Mouse (Mus musculus) myocyte (in vitro differentiated cells): ENCODE results near the gene Epb41l4b. TPM values are rescaled to one million over a fixed set of nuclear protein-coding genes. Genes with fewer than 3 reads are reported as not detected.

Experiments
- H3K27me3 ChIP-seq: one replicate; pipeline ENCODE4 v1.6.1; 2011; ENCODE audit not compliant: control insufficient read depth, insufficient read depth, insufficient read length
- H3K36me3 ChIP-seq: one replicate; pipeline ENCODE4 v1.6.1; 2011; ENCODE audit not compliant: control insufficient read depth, insufficient read depth
- H3K4me2 ChIP-seq: one replicate; pipeline ENCODE4 v1.6.1; 2011; ENCODE audit warnings: low read depth, control low read depth
- H3K4me3 ChIP-seq: one replicate; pipeline ENCODE4 v1.5.1; 2011; ENCODE audit warnings: mild to moderate bottlenecking, control low read depth, moderate library complexity
- H3K79me2 ChIP-seq: one replicate; pipeline ENCODE4 v1.6.1; 2011; ENCODE audit not compliant: control insufficient read depth, insufficient read depth
- H3ac ChIP-seq: one replicate; pipeline ENCODE4 v1.6.1; 2011; ENCODE audit not compliant: control insufficient read depth, insufficient read length
- CEBPB ChIP-seq: IDR thresholded peaks from 2 replicates; pipeline ENCODE4 v1.6.1; 2011; ENCODE audit warnings: mild to moderate bottlenecking, moderate library complexity; ENCODE audit not compliant: poor library complexity, insufficient read depth, severe bottlenecking
- E2F4 ChIP-seq: IDR thresholded peaks from one replicate; pipeline ENCODE4 v1.6.1; 2011; ENCODE audit warnings: mild to moderate bottlenecking, control low read depth, moderate library complexity; ENCODE audit not compliant: insufficient read depth
- MAX ChIP-seq: IDR thresholded peaks from one replicate; pipeline ENCODE4 v1.6.1; 2011; ENCODE audit warnings: low read depth, mild to moderate bottlenecking, control low read depth
- MYOD1 ChIP-seq, 3 experiments: IDR thresholded peaks; one replicate each; pipeline ENCODE4 v1.6.1; 2011; ENCODE audit warnings: control low read depth in 2 of 3, low read depth in 2 of 3, mild to moderate bottlenecking in 2 of 3, moderate library complexity in 1 of 3; ENCODE audit not compliant: insufficient read length in 2 of 3, control insufficient read depth in 1 of 3
- MYOG ChIP-seq, 3 experiments: IDR thresholded peaks; one replicate each; pipeline ENCODE4 v1.6.1; 2011; ENCODE audit warnings: control low read depth in 2 of 3, low read depth in 2 of 3, mild to moderate bottlenecking in 2 of 3; ENCODE audit not compliant: insufficient read length in 2 of 3, control insufficient read depth in 1 of 3, insufficient read depth in 1 of 3
- POLR2A ChIP-seq: IDR thresholded peaks from one replicate; pipeline ENCODE4 v1.6.1; 2011; ENCODE audit warnings: low read depth, mild to moderate bottlenecking, control low read depth, moderate library complexity; ENCODE audit not compliant: insufficient read length
- POLR2AphosphoS2 ChIP-seq: IDR thresholded peaks from one replicate; pipeline ENCODE4 v1.6.1; 2011; ENCODE audit warnings: low read depth, control low read depth; ENCODE audit not compliant: insufficient read length
- REST ChIP-seq: IDR thresholded peaks from one replicate; pipeline ENCODE4 v1.6.1; 2011; ENCODE audit warnings: mild to moderate bottlenecking, control low read depth, moderate library complexity; ENCODE audit not compliant: insufficient read depth, insufficient read length
- SRF ChIP-seq: IDR thresholded peaks from one replicate; pipeline ENCODE4 v1.6.1; 2011; ENCODE audit warnings: low read depth; ENCODE audit not compliant: control insufficient read depth, insufficient read length
- TCF12 ChIP-seq: IDR thresholded peaks from one replicate; pipeline ENCODE4 v1.6.1; 2011; ENCODE audit warnings: mild to moderate bottlenecking, control low read depth; ENCODE audit not compliant: poor library complexity, insufficient read depth, severe bottlenecking
- TCF3 ChIP-seq: IDR thresholded peaks from one replicate; pipeline ENCODE4 v1.6.1; 2011; ENCODE audit warnings: low read depth, control low read depth; ENCODE audit not compliant: insufficient read length
- USF1 ChIP-seq: IDR thresholded peaks from one replicate; pipeline ENCODE4 v1.6.1; 2011; ENCODE audit warnings: low read depth, mild to moderate bottlenecking, control low read depth, moderate library complexity
- polyA plus RNA-seq: library from polyadenylated mRNA; unstranded; fragments of >200 nt; fragmentation: generic; extraction: Trizol; gene quantifications from one replicate; pipeline ENCODE4 v1.2.1, GENCODE M21; 2012; ENCODE audit warnings: missing spikeins

Epb41l4b gene
- polyA plus RNA-seq, 1 experiment: 0.31 TPM

GRCm38 (mm10) chr4:57137371-57138092, 5.7 kb downstream of the Epb41l4b start:
- Histone ChIP-seq H3K4me3 (no peak overlapping the region), H3ac (no peak overlapping the region), H3K27me3 (peaks cover 38% of the 10 kb centered on the region), H3K79me2 (no peaks in the 10 kb centered on the region), H3K4me2 (no peak overlapping the region), H3K36me3 (no peaks in the 10 kb centered on the region)
- TF ChIP-seq MYOD1 (IDR thresholded peaks at IDR 0.05; ENCODE audit: control insufficient read depth in 1 of 3, insufficient read length in 2 of 3, low read depth in 2 of 3) (no peak), SRF (no peak), USF1 (no peak), E2F4 (no peak), MAX (no peak), POLR2A (no peak), TCF12 (no peak), CEBPB (no peak), REST (no peak), POLR2AphosphoS2 (no peak), MYOG (IDR thresholded peaks at IDR 0.05; ENCODE audit: control insufficient read depth in 1 of 3, insufficient read depth in 1 of 3, insufficient read length in 2 of 3, low read depth in 2 of 3) (no peak), TCF3 (no peak)

- no peaks in the 10 kb centered on the region for H3K79me2 ChIP-seq
- TF ChIP-seq TCF12 (no peak), MYOD1 (IDR thresholded peaks at IDR 0.05; ENCODE audit: control insufficient read depth in 1 of 3, insufficient read length in 2 of 3, low read depth in 2 of 3) (no peak), CEBPB (no peak), POLR2A (no peak), MAX (no peak), REST (no peak), TCF3 (no peak), E2F4 (no peak), POLR2AphosphoS2 (no peak), USF1 (no peak), MYOG (IDR thresholded peaks at IDR 0.05; ENCODE audit: control insufficient read depth in 1 of 3, insufficient read depth in 1 of 3, insufficient read length in 2 of 3, low read depth in 2 of 3) (no peak), SRF (no peak)
- H3K4me3 ChIP-seq: no peak overlapping the region
- H3K36me3 ChIP-seq: no peaks in the 10 kb centered on the region
- H3K27me3 ChIP-seq: peaks cover 34% of the 10 kb centered on the region
- no peak overlapping the region for H3K4me2 ChIP-seq
- no peak overlapping the region for H3ac ChIP-seq
Measured at GRCm38 (mm10) chr4:57135431-57135830, 7.8 kb downstream of the Epb41l4b start.

- no peak overlapping the region for H3K4me3 ChIP-seq
- no peaks in the 10 kb centered on the region for H3K79me2 ChIP-seq
- H3K27me3 ChIP-seq: peaks cover 34% of the 10 kb centered on the region
- no peaks in the 10 kb centered on the region for H3K36me3 ChIP-seq
- TF ChIP-seq CEBPB: no peak
- no peak for TF ChIP-seq POLR2AphosphoS2
- no peak for TF ChIP-seq MYOD1 (IDR thresholded peaks at IDR 0.05; ENCODE audit: control insufficient read depth in 1 of 3, insufficient read length in 2 of 3, low read depth in 2 of 3)
- TF ChIP-seq SRF: no peak
- no peak for TF ChIP-seq USF1
- no peak for TF ChIP-seq E2F4
- no peak for TF ChIP-seq TCF12
- TF ChIP-seq MAX: no peak
- no peak for TF ChIP-seq TCF3
- no peak overlapping the region for H3K4me2 ChIP-seq
- H3ac ChIP-seq: no peak overlapping the region
Measured at GRCm38 (mm10) chr4:57134554-57134953, 8.7 kb downstream of the Epb41l4b start.

GRCm38 (mm10) chr4:57131839-57132238, 11.4 kb downstream of the Epb41l4b start:
- Histone ChIP-seq H3K27me3 (peaks cover 38% of the 10 kb centered on the region), H3K4me2 (no peak overlapping the region), H3K4me3 (no peak overlapping the region), H3K79me2 (no peaks in the 10 kb centered on the region), H3K36me3 (no peaks in the 10 kb centered on the region), H3ac (no peak overlapping the region)
- TF ChIP-seq CEBPB (no peak), TCF12 (no peak), USF1 (no peak), SRF (no peak), MYOG (IDR thresholded peaks at IDR 0.05; ENCODE audit: control insufficient read depth in 1 of 3, insufficient read depth in 1 of 3, insufficient read length in 2 of 3, low read depth in 2 of 3) (no peak), POLR2A (no peak), POLR2AphosphoS2 (no peak), TCF3 (no peak), MYOD1 (IDR thresholded peaks at IDR 0.05; ENCODE audit: control insufficient read depth in 1 of 3, insufficient read length in 2 of 3, low read depth in 2 of 3) (no peak), MAX (no peak), E2F4 (no peak), REST (no peak)
